Mouse (Mus musculus) left cerebral cortex, adult 2 months (tissue): Measurements from ENCODE around the gene Stk38l. TPM values are rescaled to one million over a fixed set of nuclear protein-coding genes. Genes with fewer than 3 reads are reported as not detected.
A peak's percentile ranks its signal among the peaks of the same experiment; 100 is the strongest.

Experiments
- DNase-seq, 2 experiments: peaks; one replicate each; pipeline ENCODE4 v3.0.0; 2021 to 2022; ENCODE audit warnings: low spot score in 2 of 2, mixed read lengths in 1 of 2; ENCODE audit errors: extremely low spot score in 1 of 2
- H3K27ac ChIP-seq: fragments of 200-600 bp; 2 replicates; pipeline ENCODE4 v1.8.1; 2022
- H3K4me3 ChIP-seq: fragments of 200-600 bp; 2 replicates; pipeline ENCODE4 v1.8.1; 2022
- CTCF ChIP-seq: fragments of 200-600 bp; IDR thresholded peaks from 2 replicates; pipeline ENCODE4 v1.8.1; 2022; ENCODE audit warnings: antibody characterized with exemption, mild to moderate bottlenecking, moderate library complexity
- intact Hi-C: fragments of 180-260 bp; cut with DNase I; formaldehyde crosslinking; loops from one replicate; pipeline ENCODE4 v1.15.1; 2025
- long read RNA-seq, 2 experiments: library from polyadenylated mRNA; stranded (forward); transcript quantifications; one replicate each; pipeline ENCODE4 v2.0.0; 2021; ENCODE audit warnings: borderline mapping rate in 2 of 2
- total RNA-seq, 2 experiments: library from RNA; stranded (reverse); gene quantifications; 2 replicates each; pipeline ENCODE4 v1.2.3; 2021

Stk38l gene
- 10 to 100 TPM; 25.7 to 26.3 TPM for total RNA-seq
- long read RNA-seq, experiment 1, full-length matches to known transcripts, result 22 of 29 reads
- long read RNA-seq, experiment 1, partial matches to known transcripts, result 0 of 29 reads
- long read RNA-seq, experiment 1, other reads (novel, unspliced or antisense), result 7 of 29 reads
- long read RNA-seq, experiment 2, full-length matches to known transcripts, result 24 of 39 reads
- long read RNA-seq, experiment 2, partial matches to known transcripts, result 4 of 39 reads
- long read RNA-seq, experiment 2, other reads (novel, unspliced or antisense), result 11 of 39 reads

GRCm38 (mm10) chr6:146724581-146725383, at the start of gene Stk38l:
Stk38l (plus strand) TSS chr6:146724995.
- peak within 1 kb of the TSS; percentile 88 for H3K4me3 ChIP-seq
- peak; percentile 93 to 94 for DNase-seq
- H3K27ac ChIP-seq, result peak within 1 kb of the TSS; percentile 80
- TF ChIP-seq CTCF, result no peak; the same call in none of the 2 replicates
- intact Hi-C loops, result loop anchor here (5.0 kb wide), 2 partner anchors 38 to 62 kb away; no protein-coding TSS in a partner anchor

GRCm38 (mm10) chr6:146676904-146677303, 47.9 kb upstream of the Stk38l start:
- Histone ChIP-seq H3K27ac (no peak overlapping the region), H3K4me3 (no peak overlapping the region)
- TF ChIP-seq CTCF, result no peak
- intact Hi-C loops, result no loop called here
- DNase-seq, result no peak

- no peak for TF ChIP-seq CTCF
These were observed 46.4 kb upstream of the Stk38l start for GRCm38 (mm10) chr6:146678136-146679070.

GRCm38 (mm10) chr6:146683881-146684280, 40.9 kb upstream of the Stk38l start:
- no peak overlapping the region for H3K27ac ChIP-seq
- no peak for TF ChIP-seq CTCF
- no peak for DNase-seq
- intact Hi-C loops, result no loop called here
- H3K4me3 ChIP-seq, result no peak overlapping the region

More at GRCm38 (mm10) chr6:146678136-146679070, 46.4 kb upstream of the Stk38l start:
- no peak for DNase-seq
- H3K27ac ChIP-seq, result no peak overlapping the region
- no peak overlapping the region for H3K4me3 ChIP-seq
- intact Hi-C loops, result no loop called here

GRCm38 (mm10) chr6:146685781-146686308, 39.0 kb upstream of the Stk38l start:
- Histone ChIP-seq H3K27ac (no peak overlapping the region), H3K4me3 (no peak overlapping the region)
- intact Hi-C loops, result no loop called here
- TF ChIP-seq CTCF, result peak; percentile 49
- no peak for DNase-seq

- intact Hi-C loops, result no loop called here
- TF ChIP-seq CTCF, result no peak
These were observed 38.2 kb upstream of the Stk38l start for GRCm38 (mm10) chr6:146686463-146687196.

GRCm38 (mm10) chr6:146688010-146688409, 36.8 kb upstream of the Stk38l start:
- H3K27ac ChIP-seq, result no peak overlapping the region
- DNase-seq, result no peak
- no peak overlapping the region for H3K4me3 ChIP-seq
- intact Hi-C loops, result no loop called here
- no peak for TF ChIP-seq CTCF

More at GRCm38 (mm10) chr6:146686463-146687196, 38.2 kb upstream of the Stk38l start:
- no peak overlapping the region for H3K27ac ChIP-seq
- DNase-seq, result no peak
- H3K4me3 ChIP-seq, result no peak overlapping the region

- TF ChIP-seq CTCF, result no peak
- no peak for DNase-seq
- H3K27ac ChIP-seq, result no peak overlapping the region
- intact Hi-C loops, result no loop called here
- no peak overlapping the region for H3K4me3 ChIP-seq
These were observed 35.9 kb upstream of the Stk38l start for GRCm38 (mm10) chr6:146688861-146689260.

- DNase-seq, result no peak
- TF ChIP-seq CTCF, result no peak
- intact Hi-C loops, result no loop called here
- no peak overlapping the region for H3K4me3 ChIP-seq
- H3K27ac ChIP-seq, result no peak overlapping the region
These were observed 27.0 kb upstream of the Stk38l start for GRCm38 (mm10) chr6:146697767-146698166.

GRCm38 (mm10) chr6:146698376-146698775, 26.4 kb upstream of the Stk38l start:
- H3K4me3 ChIP-seq, result no peak overlapping the region
- no peak for TF ChIP-seq CTCF
- intact Hi-C loops, result no loop called here
- H3K27ac ChIP-seq, result no peak overlapping the region
- no peak for DNase-seq

- no peak overlapping the region for H3K27ac ChIP-seq
- no peak for DNase-seq
- intact Hi-C loops, result no loop called here
- H3K4me3 ChIP-seq, result no peak overlapping the region
- TF ChIP-seq CTCF, result no peak
These were observed 24.3 kb upstream of the Stk38l start for GRCm38 (mm10) chr6:146700461-146700860.
